Mouse (Mus musculus) hindbrain, embryonic 14.5 days (tissue): ENCODE results near the gene Axdnd1. TPM values are rescaled to one million over a fixed set of nuclear protein-coding genes. Genes with fewer than 3 reads are reported as not detected.

Experiments
- ATAC-seq: fragments of 200-750 bp; cut with Nextera tagmentation; 2 replicates; pipeline ENCODE4 v1.8.0; 2017; ENCODE audit warnings: moderate number of reproducible peaks, mild to moderate bottlenecking, moderate TSS enrichment, moderate library complexity; ENCODE audit not compliant: low FRiP score
- DNase-seq: peaks from one replicate; pipeline ENCODE4 v3.0.0-alpha.2; 2015; ENCODE audit warnings: low spot score
- H3K27ac ChIP-seq: fragments of 300-500 bp; sonication (generic); 2 replicates; pipeline ENCODE4 v1.5.1; 2014; ENCODE audit warnings: mild to moderate bottlenecking, moderate library complexity
- H3K27me3 ChIP-seq: fragments of 300-500 bp; sonication (generic); 2 replicates; pipeline ENCODE4 v1.6.1; 2014; ENCODE audit warnings: mild to moderate bottlenecking, low read length, mixed read lengths; ENCODE audit not compliant: control insufficient read depth, insufficient read depth
- H3K36me3 ChIP-seq: fragments of 300-500 bp; sonication (generic); replicated peaks from 2 replicates; pipeline ENCODE4 v1.6.1; 2014; ENCODE audit not compliant: control insufficient read depth, insufficient read depth
- H3K4me1 ChIP-seq: fragments of 300-500 bp; sonication (generic); replicated peaks from 2 replicates; pipeline ENCODE4 v1.6.1; 2014; ENCODE audit warnings: antibody characterized with exemption, low read length, mixed read lengths; ENCODE audit not compliant: control insufficient read depth, insufficient read depth
- H3K4me2 ChIP-seq: fragments of 300-500 bp; sonication (generic); replicated peaks from 2 replicates; pipeline ENCODE4 v1.6.1; 2014; ENCODE audit warnings: mild to moderate bottlenecking, moderate library complexity
- H3K4me3 ChIP-seq: fragments of 300-500 bp; sonication (generic); replicated peaks from 2 replicates; pipeline ENCODE4 v1.5.1; 2014; ENCODE audit warnings: mild to moderate bottlenecking, low read length
- H3K9ac ChIP-seq: fragments of 300-500 bp; sonication (generic); 2 replicates; pipeline ENCODE4 v1.6.1; 2014
- H3K9me3 ChIP-seq: fragments of 300-500 bp; sonication (generic); 2 replicates; pipeline ENCODE4 v1.6.1; 2016; ENCODE audit warnings: low read length; ENCODE audit not compliant: control insufficient read depth
- WGBS: fragments of 180-500 bp; shearing (Covaris S2); extraction: QIAGEN DNeasy Blood & Tissue Kit; methylation state at CpG from one replicate; pipeline ENCODE4 v1.1.7; 2014; 5-methylcytosine and 5-hydroxymethylcytosine counted together
- polyA plus RNA-seq: library from polyadenylated mRNA; unstranded; fragments of >200 nt; fragmentation: Nextera tagmentation; extraction: Ambion mirVana; gene quantifications from 2 replicates; pipeline ENCODE4 v1.2.1, GENCODE M21; 2014

Gene Axdnd1
- polyA plus RNA-seq, 1 experiment from 2014 or later: 0.27 TPM

DNA sequence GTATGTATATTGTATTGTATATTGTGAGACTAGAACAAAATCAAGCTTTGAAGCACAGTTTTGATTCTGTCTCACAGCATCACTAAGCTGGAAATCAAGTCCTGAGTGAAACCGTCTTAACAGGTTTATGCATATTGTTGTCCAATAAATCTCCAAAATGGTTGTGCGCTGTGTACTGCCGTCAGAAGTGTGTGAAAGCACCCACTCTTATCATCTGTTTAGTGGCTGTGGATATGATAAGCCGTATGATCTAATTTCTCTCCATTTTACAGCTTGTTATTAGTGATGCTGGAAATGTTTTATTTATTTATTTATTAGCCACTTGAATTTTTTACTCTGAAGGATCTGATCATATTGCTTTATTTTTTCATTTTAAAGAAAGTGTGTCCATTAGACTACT is 34.7 kb downstream of the Axdnd1 start:
- no peak overlapping the region for H3K4me3 ChIP-seq
- no peaks in the 10 kb centered on the region for H3K9me3 ChIP-seq
- no peak overlapping the region for H3K4me2 ChIP-seq
- WGBS: 94% methylated on average over 4 of the region's 4 CpGs
- H3K36me3 ChIP-seq: no peaks in the 10 kb centered on the region
- DNase-seq: no peak
- H3K9ac ChIP-seq: no peak overlapping the region
- no peak overlapping the region for H3K27ac ChIP-seq
- H3K4me1 ChIP-seq: no peaks in the 10 kb centered on the region
- H3K27me3 ChIP-seq: no peaks in the 10 kb centered on the region
- no peak for ATAC-seq

DNA sequence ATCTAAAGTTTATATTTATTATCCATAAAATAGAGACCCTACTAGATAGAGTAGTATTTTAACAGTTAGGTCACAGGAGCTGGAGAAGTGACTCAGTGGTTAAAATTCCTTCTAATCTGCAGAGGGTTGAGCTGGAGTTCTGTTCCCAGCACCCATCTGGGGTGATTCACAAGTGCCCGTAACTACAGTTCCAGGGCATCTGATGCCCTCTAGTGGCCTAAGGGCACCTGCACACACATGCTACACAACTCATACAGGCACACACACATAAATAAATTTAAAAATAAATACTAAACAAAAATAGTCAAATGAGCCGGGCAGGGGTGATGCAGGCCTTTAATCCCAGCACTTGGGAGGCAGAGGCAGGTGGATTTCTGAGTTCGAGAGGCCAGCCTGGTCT is 39.7 kb downstream of the Axdnd1 start:
- Histone ChIP-seq H3K4me3 (no peak overlapping the region), H3K4me1 (no peaks in the 10 kb centered on the region), H3K4me2 (no peak overlapping the region), H3K9ac (no peak overlapping the region), H3K27ac (no peak overlapping the region), H3K27me3 (no peaks in the 10 kb centered on the region), H3K9me3 (no peaks in the 10 kb centered on the region), H3K36me3 (no peaks in the 10 kb centered on the region)
- 96% methylated on average over 3 of the region's 3 CpGs for WGBS
- DNase-seq: no peak
- ATAC-seq: no peak

DNA sequence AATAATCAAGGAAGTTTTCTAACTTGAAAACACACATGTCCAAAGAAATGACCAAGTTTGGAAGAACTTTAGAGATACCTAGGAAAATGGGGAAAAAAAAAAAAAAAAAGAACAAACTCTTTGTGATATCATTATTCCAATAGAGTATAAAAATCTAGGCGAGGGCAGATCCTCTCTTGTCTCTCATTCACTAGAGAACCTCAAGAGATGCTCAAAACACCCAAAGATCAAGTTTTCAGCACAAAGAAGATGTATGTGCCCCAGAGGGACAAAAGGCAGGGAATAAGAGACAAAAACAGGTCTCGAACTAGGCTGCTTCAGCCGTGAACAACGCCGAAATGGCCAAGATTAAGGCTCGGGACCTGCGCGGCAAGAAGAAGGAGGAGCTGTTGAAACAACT is 55.2 kb downstream of the Axdnd1 start, which contains the start of gene Gm2000:
Gene Gm2000, plus strand, starts transcription at position 301 of the 400 bp plus-strand sequence.
- no peak within 1 kb of the TSS for H3K9ac ChIP-seq
- H3K36me3 ChIP-seq: no peaks in the 10 kb centered on the region
- 0 out of 2 replicates have a peak, but pooled peaks cover 5% of the 10 kb centered on the region for H3K9me3 ChIP-seq
- no peaks in the 10 kb centered on the region for H3K4me1 ChIP-seq
- H3K4me3 ChIP-seq: no peak within 1 kb of the TSS
- DNase-seq: no peak
- no peak for ATAC-seq
- 93% methylated on average over 8 of the region's 8 CpGs for WGBS
- no peaks in the 10 kb centered on the region for H3K27me3 ChIP-seq
- H3K4me2 ChIP-seq: no peak within 1 kb of the TSS
- no peak within 1 kb of the TSS for H3K27ac ChIP-seq

DNA sequence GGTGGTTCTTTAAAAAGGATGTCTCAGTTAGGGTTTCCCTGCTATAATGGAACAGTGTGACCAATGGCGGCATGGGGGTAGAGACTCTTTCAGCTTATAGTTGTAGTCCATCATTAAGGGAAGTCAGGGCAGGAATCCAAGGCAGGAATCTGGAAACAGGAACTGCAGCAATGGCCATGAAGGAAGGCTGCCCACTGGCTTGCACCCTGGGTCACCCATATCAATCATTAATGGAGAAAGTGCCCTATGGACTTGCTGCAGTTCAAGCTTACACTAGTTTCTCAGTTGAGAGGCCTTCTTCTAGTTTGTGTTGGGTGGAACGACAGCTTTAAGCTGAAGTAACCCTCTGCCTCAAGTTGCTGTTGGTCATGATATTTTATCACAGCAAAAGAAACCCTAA is 68.5 kb downstream of the Axdnd1 start:
- 92% methylated on average over 2 of the region's 2 CpGs for WGBS

DNA sequence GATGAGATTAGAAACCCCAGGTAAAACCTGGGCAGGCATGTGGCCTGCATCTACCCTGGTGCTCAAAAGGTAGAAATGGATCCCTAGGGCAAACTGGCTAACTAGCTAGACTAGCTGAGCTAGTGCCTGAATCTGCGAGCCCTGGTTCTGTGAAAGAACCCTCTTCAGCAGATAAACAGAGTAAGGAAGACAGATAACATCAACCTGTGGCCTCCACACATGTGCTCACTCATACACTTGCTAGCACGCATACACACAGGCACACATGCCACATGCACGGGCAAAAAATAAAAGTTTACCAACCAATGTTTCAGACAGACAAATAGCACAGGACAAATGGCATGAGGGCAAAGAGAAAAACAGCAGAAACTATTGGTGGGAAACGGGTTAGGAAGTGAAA is 70.5 kb downstream of the Axdnd1 start:
- Histone ChIP-seq H3K4me2 (no peak overlapping the region), H3K9me3 (no peaks in the 10 kb centered on the region), H3K27me3 (no peaks in the 10 kb centered on the region), H3K4me1 (no peaks in the 10 kb centered on the region), H3K27ac (no peak overlapping the region), H3K9ac (no peak overlapping the region), H3K36me3 (no peaks in the 10 kb centered on the region), H3K4me3 (no peak overlapping the region)
- DNase-seq: no peak
- 85% methylated on average over 4 of the region's 4 CpGs for WGBS
- ATAC-seq: no peak

More for the DNA sequence above, 68.5 kb downstream of the Axdnd1 start:
- Histone ChIP-seq H3K4me2 (no peak overlapping the region), H3K36me3 (no peaks in the 10 kb centered on the region), H3K27me3 (no peaks in the 10 kb centered on the region), H3K9ac (no peak overlapping the region), H3K27ac (no peak overlapping the region), H3K4me3 (no peak overlapping the region), H3K4me1 (no peaks in the 10 kb centered on the region), H3K9me3 (no peaks in the 10 kb centered on the region)
- ATAC-seq (no peak), DNase-seq (no peak)

DNA sequence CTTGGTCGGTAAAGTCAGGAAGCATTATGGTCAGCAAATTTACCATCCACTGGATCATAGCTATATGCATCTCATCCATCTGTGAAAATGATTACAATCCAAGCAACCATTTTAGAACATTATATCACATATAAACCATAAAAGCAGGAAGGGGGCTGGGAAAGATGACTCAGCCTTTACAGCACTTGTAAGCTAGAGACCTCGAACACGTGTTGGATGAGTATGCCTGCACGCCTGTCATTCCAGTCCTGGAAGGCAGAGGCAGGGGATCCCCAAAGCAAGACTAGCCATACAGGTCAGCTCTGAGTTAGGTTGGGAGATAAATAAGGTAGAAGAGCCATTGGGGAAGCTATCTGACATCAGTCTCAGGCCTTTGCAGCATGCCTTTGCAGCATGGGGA is 71.9 kb downstream of the Axdnd1 start:
- no peak overlapping the region for H3K4me2 ChIP-seq
- H3K27me3 ChIP-seq: no peaks in the 10 kb centered on the region
- no peak overlapping the region for H3K27ac ChIP-seq
- no peak for DNase-seq
- H3K4me3 ChIP-seq: no peak overlapping the region
- no peaks in the 10 kb centered on the region for H3K9me3 ChIP-seq
- no peaks in the 10 kb centered on the region for H3K36me3 ChIP-seq
- H3K9ac ChIP-seq: no peak overlapping the region
- 87% methylated on average over 4 of the region's 4 CpGs for WGBS
- no peaks in the 10 kb centered on the region for H3K4me1 ChIP-seq
- ATAC-seq: no peak

DNA sequence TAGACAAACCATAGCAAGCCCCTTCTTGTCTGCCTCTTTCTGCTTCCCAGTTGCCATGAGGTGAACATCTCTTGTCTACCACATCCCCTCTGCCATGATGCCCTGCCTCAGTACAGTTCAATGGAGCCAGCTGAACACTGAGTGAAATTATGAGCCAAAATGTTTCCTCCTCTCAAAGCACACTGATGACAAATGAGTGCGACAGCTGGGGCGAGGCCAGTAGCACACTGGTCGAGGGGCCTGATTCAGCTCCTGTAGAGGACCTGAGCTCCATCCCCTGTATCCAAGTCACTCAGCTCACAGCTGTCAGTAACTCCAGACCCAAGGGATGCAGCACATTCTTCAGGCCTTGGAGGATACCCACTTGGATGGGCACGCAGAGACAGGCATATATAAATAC is 75.3 kb downstream of the Axdnd1 start:
- WGBS: 92% methylated on average over 4 of the region's 4 CpGs
- no peaks in the 10 kb centered on the region for H3K9me3 ChIP-seq
- no peak overlapping the region for H3K27ac ChIP-seq
- no peak for DNase-seq
- ATAC-seq: no peak
- no peak overlapping the region for H3K4me2 ChIP-seq
- no peaks in the 10 kb centered on the region for H3K27me3 ChIP-seq
- H3K9ac ChIP-seq: no peak overlapping the region
- H3K4me1 ChIP-seq: no peaks in the 10 kb centered on the region
- H3K4me3 ChIP-seq: no peak overlapping the region
- no peaks in the 10 kb centered on the region for H3K36me3 ChIP-seq

DNA sequence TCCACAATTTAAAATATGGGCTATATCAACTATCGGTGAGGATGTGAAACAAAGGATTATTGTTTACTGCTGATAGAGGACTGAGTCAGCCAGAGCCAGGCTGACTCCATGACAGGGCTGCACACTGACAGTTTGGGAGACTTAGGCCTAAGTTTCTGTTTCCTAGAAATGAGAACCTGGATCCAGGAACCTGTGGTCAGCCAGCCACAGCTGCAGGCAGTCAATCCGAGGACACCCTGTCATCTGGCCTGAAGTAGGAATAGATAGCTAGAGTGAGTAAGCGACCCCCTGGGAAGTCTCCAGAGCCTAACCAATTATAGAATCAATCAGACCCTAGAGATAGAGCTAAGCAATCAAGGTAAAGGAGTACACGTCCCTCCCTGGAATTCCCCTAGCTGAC is 76.5 kb downstream of the Axdnd1 start:
- no peaks in the 10 kb centered on the region for H3K27me3 ChIP-seq
- H3K9ac ChIP-seq: no peak overlapping the region
- H3K4me2 ChIP-seq: no peak overlapping the region
- no peak overlapping the region for H3K27ac ChIP-seq
- no peaks in the 10 kb centered on the region for H3K36me3 ChIP-seq
- ATAC-seq: no peak
- no peak for DNase-seq
- 75% methylated on average over 4 of the region's 4 CpGs for WGBS
- no peaks in the 10 kb centered on the region for H3K9me3 ChIP-seq
- no peaks in the 10 kb centered on the region for H3K4me1 ChIP-seq
- H3K4me3 ChIP-seq: no peak overlapping the region

DNA sequence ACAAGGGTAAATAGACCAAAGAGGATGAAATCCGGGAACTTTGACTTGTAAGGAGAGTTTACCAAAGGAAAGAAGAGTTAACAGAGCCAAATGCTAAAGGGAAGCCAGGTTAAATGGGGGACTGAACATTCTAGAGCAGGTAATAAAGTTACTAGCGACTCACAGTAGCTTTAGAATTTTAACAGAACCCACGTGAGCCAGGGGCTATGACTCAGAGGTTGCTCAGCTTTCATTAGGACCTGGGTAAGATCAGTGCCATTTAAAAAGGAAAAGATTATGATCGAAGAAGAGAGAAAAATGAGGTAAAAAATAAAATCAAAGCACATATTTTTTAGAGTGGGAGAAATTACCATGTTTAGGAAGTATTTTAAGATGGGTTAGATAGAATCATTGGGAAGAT is 80.1 kb downstream of the Axdnd1 start:
- no peaks in the 10 kb centered on the region for H3K36me3 ChIP-seq
- 81% methylated on average over 4 of the region's 4 CpGs for WGBS

DNA sequence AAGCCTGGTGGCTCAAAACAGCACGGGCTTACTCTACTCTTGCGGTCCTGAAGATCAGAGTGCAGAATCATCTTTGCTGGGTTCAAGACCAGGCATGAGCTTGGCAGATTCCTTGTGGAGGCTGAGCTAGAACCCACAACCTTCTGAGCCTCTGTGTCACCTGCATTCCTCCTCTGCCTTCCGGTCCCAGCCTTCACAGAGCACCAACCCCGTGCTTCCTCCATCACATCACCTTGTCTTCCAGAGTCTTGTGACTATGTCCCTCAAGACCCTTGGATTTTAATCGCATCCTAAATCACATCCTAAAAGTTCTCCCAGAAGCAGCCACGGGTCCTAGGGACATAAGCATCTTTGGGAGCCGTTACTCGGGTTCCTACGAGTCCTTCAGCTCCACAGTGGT is 97.8 kb downstream of the Axdnd1 start:
- DNase-seq: no peak
- Histone ChIP-seq H3K9ac (no peak overlapping the region), H3K27ac (no peak overlapping the region), H3K4me2 (no peak overlapping the region), H3K4me3 (no peak overlapping the region), H3K36me3 (no peaks in the 10 kb centered on the region), H3K27me3 (no peaks in the 10 kb centered on the region), H3K4me1 (no peaks in the 10 kb centered on the region), H3K9me3 (no peaks in the 10 kb centered on the region)
- 91% methylated on average over 9 of the region's 9 CpGs for WGBS
- no peak for ATAC-seq

More for the DNA sequence above, 80.1 kb downstream of the Axdnd1 start:
- Histone ChIP-seq H3K4me2 (no peak overlapping the region), H3K27ac (no peak overlapping the region), H3K4me1 (no peaks in the 10 kb centered on the region), H3K4me3 (no peak overlapping the region), H3K9me3 (no peaks in the 10 kb centered on the region), H3K27me3 (no peaks in the 10 kb centered on the region), H3K9ac (no peak overlapping the region)
- ATAC-seq (no peak), DNase-seq (no peak)
